Mouse (Mus musculus) lung, embryonic 15.5 days (tissue): ENCODE results near the gene Layn. TPM values are rescaled to one million over a fixed set of nuclear protein-coding genes. Genes with fewer than 3 reads are reported as not detected.

Source experiments
- ATAC-seq: fragments of 200-750 bp; cut with Nextera tagmentation; 2 replicates; pipeline ENCODE4 v1.8.0; 2017; ENCODE audit warnings: moderate number of reproducible peaks, borderline replicate concordance; ENCODE audit not compliant: low FRiP score, low TSS enrichment; ENCODE audit errors: extremely low read depth
- H3K27ac ChIP-seq: fragments of 300-500 bp; sonication (generic); 2 replicates; pipeline ENCODE4 v1.5.1; 2015; ENCODE audit warnings: moderate library complexity, mild to moderate bottlenecking, inconsistent platforms
- H3K27me3 ChIP-seq: fragments of 300-500 bp; sonication (generic); 2 replicates; pipeline ENCODE4 v1.6.1; 2015; ENCODE audit warnings: inconsistent platforms
- H3K36me3 ChIP-seq: fragments of 300-500 bp; sonication (generic); 2 replicates; pipeline ENCODE4 v1.6.1; 2015; ENCODE audit warnings: inconsistent platforms
- H3K4me1 ChIP-seq: fragments of 300-500 bp; sonication (generic); 2 replicates; pipeline ENCODE4 v1.6.1; 2015; ENCODE audit warnings: inconsistent platforms
- H3K4me2 ChIP-seq: fragments of 300-500 bp; sonication (generic); 2 replicates; pipeline ENCODE4 v1.6.1; 2015; ENCODE audit warnings: inconsistent platforms, mild to moderate bottlenecking, moderate library complexity
- H3K4me3 ChIP-seq: fragments of 300-500 bp; sonication (generic); 2 replicates; pipeline ENCODE4 v1.5.1; 2015; ENCODE audit warnings: mild to moderate bottlenecking, inconsistent platforms
- H3K9ac ChIP-seq: fragments of 300-500 bp; sonication (generic); 2 replicates; pipeline ENCODE4 v1.6.1; 2015; ENCODE audit warnings: inconsistent platforms
- H3K9me3 ChIP-seq: fragments of 300-500 bp; sonication (generic); 2 replicates; pipeline ENCODE4 v1.6.1; 2016; ENCODE audit warnings: inconsistent platforms
- WGBS: fragments of 180-500 bp; shearing (Covaris S2); methylation state at CpG from one replicate; pipeline ENCODE4 v1.1.7; 2015; 5-methylcytosine and 5-hydroxymethylcytosine counted together
- microRNA counts: library from miRNA; unstranded; fragments of <30 nt; microRNA quantifications from one replicate; lab custom pipeline; 2016
- microRNA-seq: library from miRNA; unstranded; fragments of <30 nt; microRNA quantifications from one replicate; pipeline ENCODE4, GENCODE M21; 2016
- polyA plus RNA-seq: library from polyadenylated mRNA; unstranded; fragments of >200 nt; fragmentation: Nextera tagmentation; extraction: Ambion mirVana; gene quantifications from 2 replicates; pipeline ENCODE4 v1.2.1, GENCODE M21; 2015

Layn gene
- polyA plus RNA-seq, 1 experiment from 2014 or later, result 9.9 TPM

GRCm38 (mm10) chr9:51006846-51007245 is 70.0 kb downstream of the Layn start:
- H3K27me3 ChIP-seq, result no peaks in the 10 kb centered on the region
- peaks cover 13% of the 10 kb centered on the region; the same call in 1 of the 2 replicates for H3K4me1 ChIP-seq
- no peak for ATAC-seq
- H3K4me3 ChIP-seq, result no peak overlapping the region
- WGBS, result 5% methylated on average over 4 of the region's 4 CpGs
- H3K27ac ChIP-seq, result no peak overlapping the region
- no peaks in the 10 kb centered on the region for H3K9me3 ChIP-seq
- H3K36me3 ChIP-seq, result no peaks in the 10 kb centered on the region
- H3K4me2 ChIP-seq, result peak overlapping the region; percentile 70; the same call in 1 of the 2 replicates
- H3K9ac ChIP-seq, result no peak overlapping the region

MicroRNA genes within 50 kb of the gene (microRNA counts, 519-probe panel; counts per million panel counts)
- microRNA mmu-miR-34b-3p (lab: Ali Mortazavi, UCI), result 2,360 counts per million, percentile 38 among the panel's probes with 10 or more counts
- 2,491 counts per million, percentile 50 among the panel's probes with 10 or more counts for microRNA mmu-miR-34b-5p (lab: Ali Mortazavi, UCI)
- microRNA mmu-miR-34c (lab: Ali Mortazavi, UCI), result 3,218 counts per million, percentile 85 among the panel's probes with 10 or more counts

Small RNAs within 50 kb of the gene (microRNA-seq; reads per million reads assigned to microRNA genes)
- 25.9 reads per million, percentile 38 among the genes with 10 or more reads in this experiment for gene Mir34b
- 724 reads per million, percentile 73 among the genes with 10 or more reads in this experiment for gene Mir34c

Other genes with a start within 250 kb of the Layn start
- 62.1 and 66.1 TPM in 2 replicates for gene Ppp2r1b, start 231.8 kb downstream of the Layn start, polyA plus RNA-seq
- gene Sik2, start 68.0 kb downstream of the Layn start, polyA plus RNA-seq, result 13.2 and 14.5 TPM in 2 replicates
- not detected in 2 replicates for gene Btg4, start 16.2 kb downstream of the Layn start, polyA plus RNA-seq
- 2.2 and 2.5 TPM in 2 replicates for gene 4833427G06Rik, start 25.0 kb upstream of the Layn start, polyA plus RNA-seq
- gene Gm32742, start 88.4 kb upstream of the Layn start, polyA plus RNA-seq, result 0.03 and 0.09 TPM in 2 replicates
- gene Pou2af1, start 136.6 kb upstream of the Layn start, polyA plus RNA-seq, result 0.14 and 0.30 TPM in 2 replicates
- gene Colca2, start 201.5 kb upstream of the Layn start, polyA plus RNA-seq, result 7.5 and 7.9 TPM in 2 replicates